Mouse (Mus musculus) mesoderm, embryonic 11.5 days (tissue): Measurements from ENCODE around the gene Lrrtm1.
A peak's percentile ranks its signal among the peaks of the same experiment; 100 is the strongest.

Experiments
- DNase-seq: peaks from one replicate; pipeline ENCODE4 v3.0.0-alpha.2; 2012; ENCODE audit warnings: low read depth, low spot score

Lrrtm1 gene

GRCm38 (mm10) chr6:77242601-77243406 lies at the start of gene Lrrtm1:
TSS of gene Lrrtm1 (plus strand) at chr6:77242689.
- peak; percentile 60 for DNase-seq

GRCm38 (mm10) chr6:77196650-77197049 lies 45.8 kb upstream of the Lrrtm1 start:
- DNase-seq, result no peak

DNA sequence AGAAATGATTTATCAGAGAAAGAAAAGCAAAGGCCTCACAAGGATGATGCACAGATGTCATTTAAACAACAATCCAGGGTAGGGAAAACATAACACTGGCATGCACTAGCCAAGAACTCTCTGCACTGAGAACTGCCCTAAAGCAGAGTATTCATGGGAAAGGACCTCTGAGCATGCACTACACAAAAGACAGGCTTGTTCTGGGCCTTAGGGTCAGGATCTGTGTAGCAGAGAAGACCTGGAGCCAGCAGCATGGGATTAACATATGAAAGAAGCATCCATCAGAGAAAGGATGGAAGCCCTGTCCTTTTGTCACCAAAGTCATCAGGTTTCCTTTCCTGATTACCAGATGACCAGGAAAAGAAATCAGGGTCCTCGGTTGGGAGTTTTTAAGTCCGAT lies 43.1 kb upstream of the Lrrtm1 start:
- no peak for DNase-seq

DNA sequence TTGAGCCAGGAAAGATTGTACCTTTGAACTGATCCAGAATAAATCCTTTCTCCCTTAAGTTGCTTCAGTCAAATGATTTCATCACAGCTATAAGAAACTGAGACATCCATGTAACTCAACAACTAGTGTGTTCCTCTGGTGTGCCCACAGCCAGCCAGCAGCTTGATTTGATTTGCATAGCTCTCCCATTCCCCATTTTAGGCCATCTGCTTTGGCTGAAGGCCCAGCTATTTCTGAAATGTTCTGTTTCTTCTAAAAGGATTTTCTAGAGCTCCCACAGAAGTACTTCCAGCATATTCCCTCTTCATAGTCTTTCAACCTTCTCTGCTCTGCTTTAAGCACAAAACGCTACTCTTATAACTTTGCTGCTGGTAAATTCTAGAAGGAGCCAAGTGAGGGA lies 33.3 kb upstream of the Lrrtm1 start:
- DNase-seq, result no peak

- DNase-seq, result no peak
These were observed 32.6 kb upstream of the Lrrtm1 start for GRCm38 (mm10) chr6:77209929-77210328.

- DNase-seq, result peak; percentile 64
These were observed 28.6 kb upstream of the Lrrtm1 start for GRCm38 (mm10) chr6:77213757-77214409.

DNA sequence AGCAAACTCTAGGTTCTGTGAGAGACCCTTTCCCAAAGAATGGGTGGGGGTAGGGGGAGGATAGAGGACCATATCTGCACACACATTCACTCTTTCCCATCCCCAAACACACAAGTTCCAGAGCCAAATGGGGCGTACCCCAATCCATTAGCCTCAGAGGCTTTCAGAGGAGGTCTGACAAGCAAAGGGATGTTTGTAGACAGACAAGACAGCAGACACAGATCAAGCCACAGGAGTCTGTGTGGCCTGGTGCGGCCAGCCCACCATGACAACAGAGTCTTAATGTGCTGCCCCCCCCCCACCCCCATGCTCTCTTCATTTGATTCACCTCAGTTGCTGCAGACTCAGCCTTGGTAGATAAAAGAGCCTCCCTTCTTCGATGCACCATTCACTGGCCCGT lies 27.2 kb upstream of the Lrrtm1 start:
- no peak for DNase-seq

DNA sequence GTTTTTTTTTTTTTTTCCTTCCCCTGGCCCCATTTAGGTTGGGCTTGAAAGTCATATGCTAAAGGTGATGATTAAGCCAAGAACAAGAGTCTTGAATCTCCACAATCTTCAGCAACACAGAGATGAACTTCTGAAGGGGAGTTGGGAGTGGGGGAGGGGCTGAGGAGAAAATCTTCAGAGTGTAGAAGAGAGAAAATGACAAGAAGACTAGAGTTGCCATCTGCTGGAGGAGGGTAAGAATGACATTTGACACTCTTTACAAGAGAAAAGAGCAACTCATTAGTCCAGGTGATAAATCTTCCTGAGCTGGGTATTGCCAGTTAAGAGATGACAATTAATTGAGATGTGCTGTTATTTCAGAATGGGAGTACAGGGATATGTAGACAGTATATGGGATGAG lies 23.6 kb upstream of the Lrrtm1 start:
- DNase-seq, result peak; percentile 56

DNA sequence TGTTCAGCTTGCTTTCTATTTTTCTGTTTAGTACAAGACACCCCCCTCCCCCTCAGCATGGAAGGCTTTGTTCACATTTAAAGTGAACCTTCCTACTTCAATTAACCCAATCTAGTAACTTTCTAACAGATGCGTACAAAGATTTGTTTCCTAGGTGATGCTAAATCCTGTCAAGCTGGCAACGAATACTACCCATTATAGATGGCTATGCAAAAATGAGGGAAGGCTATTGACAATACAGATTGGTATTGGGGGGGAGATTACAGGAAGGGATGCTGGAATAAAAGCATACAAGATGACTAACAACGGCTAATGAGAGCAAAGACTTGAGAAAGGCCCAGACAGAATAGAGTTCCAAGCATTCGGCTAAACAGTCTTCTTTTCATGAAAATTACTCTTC lies 21.7 kb upstream of the Lrrtm1 start:
- no peak for DNase-seq

DNA sequence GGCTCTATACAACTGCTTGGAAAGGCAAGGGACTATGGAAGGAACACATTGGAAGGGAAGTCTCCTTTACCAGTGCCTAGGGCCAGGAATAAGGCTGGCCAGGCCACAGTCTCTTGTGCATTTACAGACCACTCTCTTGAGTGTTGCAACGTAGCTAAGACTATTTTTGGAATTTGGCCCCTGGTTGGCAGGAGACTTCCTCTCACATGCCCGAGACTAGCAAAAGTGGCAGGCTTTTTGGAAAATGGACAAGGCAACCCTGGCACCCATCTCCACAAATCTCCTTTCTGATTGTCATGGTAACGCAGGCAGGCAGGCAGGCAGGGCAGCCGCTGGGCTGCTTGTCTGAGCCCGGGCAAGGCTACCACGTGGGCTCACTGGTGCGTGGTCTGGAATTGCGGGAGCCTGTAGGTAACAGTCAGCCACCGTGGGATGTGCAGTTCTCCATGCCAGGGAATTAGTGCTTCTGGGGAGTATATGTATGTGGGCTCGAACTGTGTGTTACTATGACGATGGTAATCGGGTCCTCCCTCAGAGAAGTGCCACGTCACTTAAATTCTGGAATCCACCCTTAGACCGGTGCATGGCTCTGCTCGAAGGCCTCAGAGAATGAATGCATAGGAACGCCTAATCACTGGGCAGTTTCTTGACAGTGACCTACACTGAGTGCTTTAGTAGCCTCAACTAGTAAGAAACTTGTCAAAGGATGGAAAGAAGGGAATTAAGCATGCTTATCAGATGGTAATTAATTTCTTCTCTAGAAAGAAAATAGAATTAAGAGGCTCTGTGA lies 19.4 kb upstream of the Lrrtm1 start:
- DNase-seq, result no peak

DNA sequence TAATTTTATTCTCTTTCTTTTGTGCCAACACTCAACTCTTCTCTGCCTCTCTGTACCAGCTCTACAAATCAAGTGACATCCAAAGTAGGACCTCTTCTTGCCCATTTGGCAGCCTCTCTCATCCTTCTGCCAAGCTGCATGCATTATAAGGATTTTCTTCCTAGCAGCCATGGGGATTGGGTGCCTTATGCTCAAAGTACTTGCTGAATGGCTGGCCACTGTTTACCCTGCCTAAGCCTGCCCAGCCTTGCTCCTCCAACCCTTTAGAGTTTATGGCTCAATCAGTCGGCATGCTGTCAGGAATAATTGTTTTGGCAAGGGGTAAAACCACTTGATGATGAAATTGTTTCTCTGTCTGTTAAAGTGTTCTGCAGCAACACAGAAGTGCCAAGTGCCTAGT lies 2.1 kb upstream of the Lrrtm1 start:
- DNase-seq, result no peak

- peak; percentile 51 for DNase-seq
These were observed 1.2 kb downstream of the Lrrtm1 start for GRCm38 (mm10) chr6:77243541-77244231.

GRCm38 (mm10) chr6:77253480-77253879 lies 11.0 kb downstream of the Lrrtm1 start:
- DNase-seq, result no peak

GRCm38 (mm10) chr6:77256348-77256747 lies 13.9 kb downstream of the Lrrtm1 start:
- DNase-seq, result no peak

DNA sequence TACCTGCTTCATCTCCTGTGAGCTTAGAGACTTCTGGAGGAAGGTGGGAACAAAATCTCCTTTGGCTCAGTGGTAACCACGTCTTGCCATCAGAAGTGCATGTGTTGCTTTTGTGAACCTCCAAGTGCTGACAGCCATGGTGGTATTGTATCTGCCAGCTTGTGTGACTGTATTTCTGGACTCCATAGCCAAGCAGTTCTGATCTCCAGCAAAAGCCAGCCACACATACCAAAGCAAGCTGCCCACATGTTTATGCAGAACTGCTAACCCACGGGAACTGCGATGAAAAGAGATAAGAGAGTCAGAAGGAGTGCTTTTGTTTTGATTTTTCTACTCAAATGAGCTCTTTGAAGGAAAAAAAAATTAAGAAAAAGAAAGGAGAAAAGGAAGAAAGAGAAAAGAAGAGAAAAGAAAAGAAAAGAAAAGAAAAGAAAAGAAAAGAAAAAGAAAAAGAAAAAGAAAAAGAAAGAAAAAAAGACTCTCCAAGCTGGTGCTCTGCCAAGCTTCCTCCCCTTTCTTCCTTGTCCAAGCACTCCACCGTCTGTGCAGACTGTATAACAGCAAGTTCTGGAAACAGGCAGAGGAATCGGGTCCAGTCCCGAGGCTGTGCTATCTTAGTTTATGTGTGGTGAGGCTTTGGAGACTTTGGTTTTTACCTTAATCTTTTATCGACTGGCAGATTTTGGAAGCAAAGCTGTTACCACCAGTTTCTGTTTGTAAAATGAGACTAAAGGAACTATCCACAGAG lies 15.0 kb downstream of the Lrrtm1 start:
- DNase-seq, result peak; percentile 6

DNA sequence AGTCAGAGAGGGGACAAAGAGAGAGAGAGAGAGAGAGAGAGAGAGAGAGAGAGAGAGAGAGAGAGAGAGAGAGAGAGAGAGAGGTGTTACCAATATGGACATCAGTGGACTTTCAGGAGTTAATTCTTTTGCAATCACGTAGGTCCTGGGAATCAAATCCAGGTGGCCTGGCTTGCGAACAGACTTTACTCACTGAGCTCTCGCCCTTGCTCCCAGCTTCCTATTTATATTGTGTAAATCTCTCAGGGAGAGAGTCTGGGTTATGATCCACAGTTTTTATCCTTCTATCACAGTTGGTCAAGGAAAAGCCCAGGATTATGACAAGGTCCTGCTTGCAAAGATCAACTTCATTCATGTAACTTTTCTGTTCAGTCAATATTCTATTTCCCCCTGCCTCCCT lies 22.7 kb downstream of the Lrrtm1 start:
- no peak for DNase-seq

- no peak for DNase-seq
These were observed 36.3 kb downstream of the Lrrtm1 start for GRCm38 (mm10) chr6:77278794-77279193.

- DNase-seq, result no peak
These were observed 43.8 kb downstream of the Lrrtm1 start for GRCm38 (mm10) chr6:77286317-77286716.

DNA sequence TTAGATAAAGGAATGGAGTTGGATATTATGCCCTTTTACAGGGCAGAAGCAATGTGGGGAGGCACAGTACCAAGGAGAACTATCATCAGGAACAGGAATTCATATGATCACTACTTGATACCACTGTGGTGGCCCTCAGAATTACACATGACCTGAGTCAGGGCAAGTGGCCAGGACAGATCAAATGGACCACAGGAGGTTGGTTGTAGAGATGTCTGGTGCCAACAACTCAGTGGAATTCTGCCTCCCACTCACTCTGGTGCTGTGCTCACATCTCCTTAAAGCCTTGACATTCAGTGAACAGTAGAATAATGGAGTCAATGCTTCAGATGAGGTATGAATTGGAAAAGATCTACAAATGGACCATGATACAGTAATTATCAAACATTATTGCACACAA lies 45.9 kb downstream of the Lrrtm1 start:
- DNase-seq, result no peak

- DNase-seq, result no peak
These were observed 48.9 kb downstream of the Lrrtm1 start for GRCm38 (mm10) chr6:77291415-77291814.

- DNase-seq, result no peak
These were observed 58.8 kb downstream of the Lrrtm1 start for GRCm38 (mm10) chr6:77301305-77301704.
